Mouse (Mus musculus): ENCODE measurements at regions not wholly inside any gene's neighbourhood (a gene's known extent, or its start where the extent isn't known, plus 50 kb on each side); places are given as distances from the start of the nearest gene placed in this dataset.

- DNase-seq (ENCODE audit: low spot score in 2 of 2), result no peak
Observed at GRCm38 (mm10) chr12:11981743-11982142, 280.2 kb upstream of the Fam49a start.

- peak in 1 of 2 experiments; percentile 9 for DNase-seq (ENCODE audit: low spot score in 2 of 2)
Observed at GRCm38 (mm10) chr12:11993513-11993912, 268.4 kb upstream of the Fam49a start.

- no peak for DNase-seq (ENCODE audit: low spot score in 2 of 2)
Observed at GRCm38 (mm10) chr12:11999199-11999598, 262.7 kb upstream of the Fam49a start.

GRCm38 (mm10) chr12:12002414-12002813, 259.5 kb upstream of the Fam49a start:
- DNase-seq (ENCODE audit: low spot score in 2 of 2), result no peak

GRCm38 (mm10) chr12:12010592-12010991, 251.3 kb upstream of the Fam49a start:
- DNase-seq (ENCODE audit: low spot score in 2 of 2), result no peak

GRCm38 (mm10) chr12:12023819-12024470, 238.0 kb upstream of the Fam49a start:
- no peak for DNase-seq (ENCODE audit: low spot score in 2 of 2)

- DNase-seq (ENCODE audit: low spot score in 2 of 2), result no peak
Observed at GRCm38 (mm10) chr12:12030039-12030550, 231.8 kb upstream of the Fam49a start.

GRCm38 (mm10) chr12:12034521-12034920, 227.4 kb upstream of the Fam49a start:
- DNase-seq (ENCODE audit: low spot score in 2 of 2), result peak in 1 of 2 experiments; percentile 3

- no peak for DNase-seq (ENCODE audit: low spot score in 2 of 2)
Observed at GRCm38 (mm10) chr12:12039217-12039616, 222.7 kb upstream of the Fam49a start.

- DNase-seq (ENCODE audit: low spot score in 2 of 2), result no peak
Observed at GRCm38 (mm10) chr12:12062215-12062614, 199.7 kb upstream of the Fam49a start.

GRCm38 (mm10) chr12:12063910-12064309, 198.0 kb upstream of the Fam49a start:
- no peak for DNase-seq (ENCODE audit: low spot score in 2 of 2)

- DNase-seq (ENCODE audit: low spot score in 2 of 2), result no peak
Observed at GRCm38 (mm10) chr12:12064395-12064794, 197.5 kb upstream of the Fam49a start.

GRCm38 (mm10) chr12:12088338-12088737, 173.6 kb upstream of the Fam49a start:
- DNase-seq (ENCODE audit: low spot score in 2 of 2), result peak in 1 of 2 experiments; percentile 12

Data from layer of hippocampus, postnatal 14 days (tissue).